Mouse (Mus musculus) mouse embryonic stem cell (cell line): ENCODE results near the gene Adamts7.

Experiments
- in situ Hi-C, 2 experiments: fragments of 300-500 bp; cut with MboI; formaldehyde crosslinking; loops; 1 replicate in 1 of 2; 3 replicates in 1 of 2; pipeline ENCODE4 v1.14.3; 2019 to 2020; ENCODE audit warnings: low sequenced_read_pairs in 2 of 2, low pct_unique_long_range_greater_than_20kb in 1 of 2, mixed read lengths in 1 of 2; ENCODE audit not compliant: unreplicated experiment in 1 of 2

Adamts7 gene

DNA sequence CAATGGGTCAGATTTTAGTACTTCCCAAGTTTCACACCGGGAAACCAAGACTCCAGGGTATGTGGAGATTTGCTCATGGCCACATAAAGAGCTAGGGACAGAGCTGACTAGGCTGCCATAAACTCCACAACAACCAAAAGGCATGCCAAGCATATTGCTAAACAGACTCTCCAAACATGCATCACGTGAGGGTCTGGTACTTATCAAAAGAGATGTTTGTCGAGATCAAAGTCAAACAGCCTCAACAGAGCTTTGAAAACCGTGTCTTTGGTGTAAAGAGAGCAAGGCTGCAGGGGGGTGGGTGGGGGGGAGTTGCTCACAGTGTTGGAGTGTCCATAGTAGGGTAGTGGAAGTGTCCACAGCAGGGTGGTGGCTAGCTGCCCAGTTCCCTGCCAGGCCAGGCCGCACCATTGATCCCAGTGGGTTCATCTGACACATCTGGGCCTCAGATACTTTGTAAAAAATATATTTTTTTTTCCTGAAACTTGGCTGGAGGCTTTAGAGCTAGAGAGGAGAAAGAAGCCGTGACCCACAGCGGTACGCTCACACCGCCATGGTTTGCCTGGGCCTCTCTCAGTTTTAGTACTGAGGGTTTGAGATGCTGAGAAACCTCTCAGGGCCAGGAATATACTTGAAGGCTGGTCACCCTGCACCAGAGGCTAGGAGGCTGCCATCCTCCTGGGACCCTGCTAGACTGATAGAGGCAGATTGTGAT lies 26.7 kb upstream of the Adamts7 start:
- in situ Hi-C loops = no loop called here

DNA sequence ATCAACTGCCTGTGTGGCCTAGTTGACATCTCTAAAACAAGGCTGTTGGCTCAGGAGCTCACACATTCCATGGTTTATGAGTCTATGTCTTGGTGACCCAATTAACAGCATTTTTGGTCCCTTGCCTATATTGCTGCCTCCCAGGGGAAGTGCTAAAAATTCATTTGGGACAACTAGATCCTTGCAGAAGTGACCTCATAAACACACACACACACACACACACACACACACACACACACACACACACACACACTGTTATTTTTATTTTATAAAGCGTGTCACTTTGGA lies 26.2 kb upstream of the Adamts7 start:
- in situ Hi-C loops = no loop called here

DNA sequence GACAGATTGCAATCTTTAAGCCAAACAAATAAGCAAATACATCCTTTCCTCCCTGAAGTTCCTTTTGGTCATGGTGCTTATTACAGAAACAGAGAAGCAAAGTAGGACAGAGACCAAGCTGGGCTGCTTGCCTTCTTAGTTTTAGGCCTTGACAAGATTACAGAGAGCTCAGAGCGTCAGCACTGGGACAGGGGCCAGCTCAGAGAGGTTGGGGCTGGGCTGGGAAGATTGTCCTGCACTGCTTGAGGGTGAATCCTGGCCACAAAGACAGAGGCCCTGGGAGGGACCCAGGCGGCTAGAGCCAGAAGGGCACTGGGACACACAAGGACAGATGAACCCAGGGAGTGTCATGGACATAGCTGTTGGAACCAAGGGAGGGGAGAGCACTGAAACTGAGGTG lies 17.1 kb upstream of the Adamts7 start:
- in situ Hi-C loops = no loop called here

DNA sequence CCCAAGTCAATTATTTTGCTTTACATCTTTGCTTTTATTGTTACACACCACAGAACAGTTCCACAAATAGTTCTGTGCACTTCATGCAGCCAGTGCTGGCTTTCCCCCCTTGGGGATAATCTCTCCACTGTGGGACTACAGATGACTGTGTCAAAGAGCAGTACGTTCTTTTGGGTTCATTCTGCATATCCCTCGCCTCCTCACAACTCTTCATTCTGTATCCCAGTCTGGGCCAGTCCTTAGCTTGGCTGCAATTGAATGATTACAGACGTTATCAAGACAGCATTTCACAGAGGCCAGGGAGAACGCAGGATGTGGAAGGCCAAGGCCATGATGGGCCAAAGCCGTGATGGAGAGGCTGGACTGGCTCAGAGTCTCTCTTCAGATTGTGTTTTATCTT lies 16.0 kb upstream of the Adamts7 start:
- in situ Hi-C loops = no loop called here

DNA sequence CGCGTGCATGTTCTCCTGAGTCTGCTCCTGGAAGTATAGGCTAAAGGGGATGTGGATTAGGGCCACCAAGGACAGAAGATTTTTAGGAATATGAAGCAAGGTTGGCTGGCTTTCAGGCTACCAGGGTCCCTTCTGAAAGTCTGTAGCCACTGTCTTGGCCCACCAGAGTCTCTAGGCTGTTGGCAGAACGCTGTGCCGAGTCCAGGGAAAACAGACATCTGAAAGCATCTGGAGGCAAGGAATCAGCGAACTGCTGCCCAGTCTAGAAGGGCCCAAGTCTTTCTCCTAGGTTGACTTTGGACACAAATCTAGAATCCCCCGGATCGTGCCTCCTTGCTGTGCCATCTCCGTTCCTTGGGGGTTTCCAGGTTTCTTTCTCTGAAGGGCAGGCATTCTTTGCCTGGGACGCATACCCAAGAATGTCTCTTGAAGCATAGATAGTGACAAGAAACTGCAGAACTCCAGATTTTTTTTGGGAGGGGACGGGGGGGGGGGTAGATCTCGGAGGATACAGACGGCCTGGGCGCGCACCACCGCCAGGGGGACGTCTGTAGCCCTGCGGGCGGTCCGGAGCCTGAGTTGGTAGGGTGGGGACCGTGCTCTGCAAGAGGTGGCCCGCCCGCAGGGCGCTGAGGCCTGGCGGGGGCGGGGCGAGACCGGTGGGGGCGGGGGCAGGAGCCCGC lies 485 bp upstream of the Adamts7 start:
- in situ Hi-C loops = no loop called here

DNA sequence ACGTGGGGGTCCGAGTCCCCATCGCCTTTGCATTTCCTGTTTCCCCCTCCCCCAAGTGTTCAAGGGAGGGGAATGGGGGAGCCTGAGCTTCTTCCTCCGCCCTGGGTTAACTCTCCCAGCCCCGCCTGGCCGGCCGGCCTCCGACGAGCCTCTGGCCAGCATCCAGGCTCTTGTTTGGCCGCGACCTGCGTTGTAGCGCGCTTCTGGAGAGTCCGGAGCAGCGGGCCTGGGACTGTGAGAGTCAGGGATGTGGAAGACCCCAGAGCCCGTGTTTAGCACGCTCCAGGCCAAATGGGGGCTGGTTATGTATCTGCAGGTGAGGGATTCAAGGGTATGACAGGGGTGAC lies 853 bp downstream of the Adamts7 start:
- in situ Hi-C loops = no loop called here

DNA sequence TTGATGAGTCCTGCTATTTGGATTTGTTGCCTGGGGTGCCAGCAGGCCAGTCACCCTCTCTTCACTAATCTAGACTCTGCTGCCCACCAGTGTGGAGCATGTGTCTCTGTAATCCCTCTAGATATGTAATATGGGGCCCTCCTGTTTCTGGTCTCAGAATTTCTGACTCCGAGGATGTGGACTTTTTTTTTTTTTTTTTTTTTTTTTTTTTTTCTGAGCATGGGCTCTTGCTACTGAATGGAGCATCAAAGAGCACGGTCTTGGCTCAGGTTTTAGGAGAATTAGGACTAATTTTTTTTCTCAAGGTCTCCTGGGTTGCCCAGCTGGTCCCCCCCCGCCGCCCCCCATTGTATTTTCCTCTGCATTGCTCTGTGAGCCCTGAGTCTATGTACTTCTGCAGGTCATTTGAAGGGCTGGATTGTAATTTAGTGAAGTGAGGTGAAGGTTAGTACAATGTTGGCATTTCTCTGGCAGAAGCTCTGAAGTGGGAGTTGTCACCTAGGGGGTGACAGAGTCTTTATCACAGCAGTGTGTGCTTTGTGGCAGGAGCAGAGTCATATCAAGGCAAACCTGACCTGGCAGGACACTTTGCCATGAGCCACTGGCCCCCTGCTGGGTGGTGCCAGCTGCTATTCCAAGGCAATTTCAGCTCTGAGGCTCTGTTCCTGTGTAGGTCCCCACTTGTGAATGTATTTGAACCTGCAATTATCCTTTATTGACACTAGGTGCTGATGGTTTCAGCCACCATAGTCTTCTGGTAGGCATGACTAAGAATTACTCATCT lies 2.0 kb downstream of the Adamts7 start:
- in situ Hi-C loops = no loop called here

DNA sequence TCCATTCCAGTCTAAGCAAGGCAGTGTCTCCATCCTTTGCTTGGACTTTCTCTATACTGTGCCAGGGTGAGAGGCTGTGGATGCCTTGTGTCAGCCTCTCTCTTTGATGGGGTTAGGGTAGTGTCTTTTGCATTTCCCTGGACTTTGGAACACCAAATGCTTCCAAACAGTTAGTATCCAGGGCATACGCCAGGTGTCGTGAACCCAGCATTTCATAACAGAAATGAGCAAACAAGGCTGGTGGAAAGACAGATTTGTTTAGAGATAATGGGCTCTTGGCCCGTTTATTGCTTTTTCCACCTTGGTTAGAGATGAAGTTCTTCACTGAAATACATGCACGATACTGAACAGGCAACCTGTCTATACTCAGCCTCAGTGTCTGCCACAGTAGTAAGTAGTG lies 2.7 kb downstream of the Adamts7 start:
- in situ Hi-C loops = no loop called here

DNA sequence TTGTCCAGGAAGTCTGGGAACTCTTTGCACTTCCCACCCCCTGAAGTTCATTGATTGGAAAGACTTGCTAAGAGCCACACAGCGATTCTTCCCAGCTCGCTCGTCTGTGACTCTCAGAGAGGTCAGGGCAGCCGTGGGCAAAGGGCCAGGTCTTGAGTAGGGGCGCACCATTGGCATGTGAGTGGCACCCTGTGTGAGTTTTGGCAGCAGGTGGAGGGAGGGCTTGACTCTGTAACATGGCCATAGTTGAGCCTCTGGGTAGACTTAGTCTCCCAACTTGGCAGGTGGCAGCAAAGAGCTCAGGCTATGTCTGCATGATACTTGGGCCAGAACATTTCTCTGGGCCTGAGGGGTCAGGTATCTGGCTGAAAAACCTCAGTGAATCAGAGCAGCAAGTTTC lies 3.7 kb downstream of the Adamts7 start:
- in situ Hi-C loops = no loop called here

DNA sequence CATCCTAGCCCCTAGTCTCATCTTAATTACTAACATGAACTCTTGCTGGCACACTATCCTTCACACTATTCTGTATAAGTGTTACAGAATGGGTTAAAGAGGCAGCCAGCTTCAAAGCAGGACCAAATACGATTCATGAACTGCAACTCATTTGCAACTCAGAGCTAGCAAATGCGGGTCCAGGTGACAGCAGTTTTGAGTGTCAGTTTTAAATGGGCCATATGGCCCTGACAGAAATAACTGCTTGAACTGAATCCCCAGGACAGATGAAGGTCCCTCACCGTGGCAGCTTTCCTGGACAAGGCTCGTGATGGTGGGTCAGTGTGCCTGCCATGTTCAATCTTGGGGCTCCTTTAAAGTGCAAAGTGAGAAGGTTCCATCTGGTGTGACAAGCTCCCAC lies 7.1 kb downstream of the Adamts7 start:
- in situ Hi-C loops = no loop called here

DNA sequence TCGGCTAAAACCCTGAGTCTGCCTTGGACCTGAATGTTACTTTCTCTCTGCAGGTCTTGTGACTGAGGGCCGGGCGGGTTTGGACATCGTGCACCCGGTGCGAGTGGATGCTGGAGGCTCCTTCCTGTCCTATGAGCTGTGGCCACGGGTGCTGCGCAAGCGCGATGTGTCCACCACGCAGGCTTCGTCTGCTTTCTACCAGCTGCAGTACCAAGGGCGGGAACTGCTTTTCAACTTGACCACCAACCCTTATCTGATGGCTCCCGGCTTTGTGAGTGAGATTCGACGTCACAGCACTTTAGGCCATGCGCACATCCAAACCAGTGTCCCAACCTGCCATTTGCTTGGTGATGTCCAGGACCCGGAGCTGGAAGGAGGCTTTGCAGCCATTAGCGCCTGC lies 8.6 kb downstream of the Adamts7 start:
- in situ Hi-C loops = no loop called here

DNA sequence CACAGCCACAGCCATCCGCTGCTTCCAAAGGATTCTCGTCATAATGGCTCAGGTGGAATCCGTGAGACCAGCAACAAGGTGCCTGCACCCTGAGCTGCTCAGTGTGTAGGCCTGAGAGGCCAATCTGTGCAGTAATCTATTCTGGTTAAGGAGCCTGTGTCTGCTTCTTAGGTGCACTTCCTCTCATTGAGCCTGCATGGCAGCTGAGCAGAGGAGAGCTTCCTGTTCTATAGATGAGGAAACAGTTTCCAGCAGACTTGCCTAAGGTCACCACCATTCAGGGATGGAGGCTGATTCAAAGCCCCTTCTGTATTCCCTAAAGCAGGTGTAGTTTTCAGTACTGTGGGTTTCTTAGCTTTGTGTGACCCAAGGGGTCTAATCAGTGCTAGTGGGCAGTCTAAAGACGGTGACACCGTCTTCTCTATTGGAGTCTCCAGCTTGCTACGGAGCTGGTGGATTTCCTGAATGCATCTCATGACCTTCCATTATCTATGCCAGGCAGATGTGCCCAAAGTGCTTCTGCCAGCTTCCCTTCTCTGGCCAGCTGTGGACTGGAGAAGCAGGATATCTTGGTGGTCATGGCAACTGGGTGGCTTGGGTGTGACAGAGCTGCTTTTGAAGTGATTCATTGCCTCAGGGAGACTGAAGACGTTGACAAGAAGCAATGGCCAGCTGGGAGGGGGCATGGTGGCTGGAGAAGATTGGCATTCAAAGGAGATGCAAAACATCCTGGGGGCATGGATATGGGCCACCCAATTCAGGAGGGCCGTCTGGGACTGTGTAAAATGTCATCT lies 9.9 kb downstream of the Adamts7 start:
- in situ Hi-C loops = no loop called here

DNA sequence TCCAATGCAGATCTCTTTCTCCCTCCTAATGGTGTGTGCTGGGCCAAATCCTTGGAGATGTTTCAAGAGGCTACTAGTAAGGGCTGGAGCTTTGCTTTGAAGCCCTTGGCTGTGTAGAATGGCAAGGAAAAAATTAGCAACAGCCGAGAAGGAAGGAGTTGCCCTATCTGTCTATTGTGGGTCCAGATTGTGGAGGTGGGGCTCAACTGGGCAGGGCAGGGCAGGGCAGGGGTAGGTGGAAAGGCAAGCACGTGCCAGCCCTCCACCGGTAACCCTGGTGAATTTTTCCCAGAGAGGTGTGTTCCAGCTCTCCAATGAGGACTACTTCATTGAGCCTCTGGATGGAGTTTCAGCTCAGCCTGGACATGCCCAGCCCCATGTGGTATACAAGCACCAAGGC lies 10.5 kb downstream of the Adamts7 start:
- in situ Hi-C loops = no loop called here

DNA sequence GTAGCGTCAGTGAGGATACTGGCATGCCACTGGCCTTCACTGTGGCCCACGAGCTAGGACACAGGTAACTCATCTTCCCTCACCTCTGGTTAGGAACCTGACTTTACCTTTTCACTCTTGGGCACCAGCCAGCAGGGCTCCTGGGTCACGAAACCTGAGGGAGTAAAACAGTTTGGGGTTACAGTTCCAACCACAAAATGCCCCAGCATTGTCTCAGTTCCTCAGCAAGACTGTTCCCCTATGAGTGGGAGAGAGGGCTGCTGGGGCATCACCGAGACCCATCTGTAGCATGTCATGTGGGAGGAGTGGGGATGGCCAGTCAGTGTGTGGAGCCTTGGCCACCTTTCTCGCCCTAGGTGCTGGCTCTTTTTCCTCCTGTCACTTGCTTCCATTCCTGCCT lies 16.5 kb downstream of the Adamts7 start:
- in situ Hi-C loops = no loop called here

DNA sequence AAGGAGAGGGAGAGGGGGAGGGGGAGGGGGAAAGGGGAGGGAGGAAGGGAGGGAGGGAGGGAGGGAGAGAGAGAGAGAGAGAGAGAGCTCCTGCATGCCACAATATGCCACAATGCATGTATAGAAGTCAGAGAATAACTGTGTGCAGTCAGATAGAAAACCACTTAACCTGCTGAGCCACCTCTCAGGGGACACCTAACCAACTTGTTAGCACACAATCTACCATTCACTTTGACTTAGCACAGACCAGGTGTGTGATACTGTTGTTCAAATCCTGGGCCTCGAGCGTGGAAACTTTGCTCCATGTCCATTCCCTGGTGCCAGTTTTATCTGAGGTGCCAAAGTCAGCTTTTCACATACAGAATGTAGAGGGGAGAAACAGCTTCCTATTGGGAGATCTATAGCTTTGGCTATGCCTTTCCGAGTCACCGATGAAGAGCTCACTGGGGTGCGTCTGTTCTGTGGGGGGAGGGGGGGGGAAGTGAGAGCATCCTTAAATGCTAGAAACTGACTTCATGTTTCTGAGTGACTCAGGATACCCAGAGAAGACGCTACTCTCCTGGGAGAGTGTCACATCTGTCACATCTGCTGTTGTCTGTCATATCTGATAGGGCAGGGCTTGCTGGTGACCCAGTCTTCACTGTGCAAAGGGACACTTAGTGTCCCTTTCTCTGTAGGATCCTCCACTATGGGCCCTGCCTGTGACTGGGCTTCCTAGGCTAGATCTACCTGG lies 19.0 kb downstream of the Adamts7 start:
- in situ Hi-C loops = no loop called here

DNA sequence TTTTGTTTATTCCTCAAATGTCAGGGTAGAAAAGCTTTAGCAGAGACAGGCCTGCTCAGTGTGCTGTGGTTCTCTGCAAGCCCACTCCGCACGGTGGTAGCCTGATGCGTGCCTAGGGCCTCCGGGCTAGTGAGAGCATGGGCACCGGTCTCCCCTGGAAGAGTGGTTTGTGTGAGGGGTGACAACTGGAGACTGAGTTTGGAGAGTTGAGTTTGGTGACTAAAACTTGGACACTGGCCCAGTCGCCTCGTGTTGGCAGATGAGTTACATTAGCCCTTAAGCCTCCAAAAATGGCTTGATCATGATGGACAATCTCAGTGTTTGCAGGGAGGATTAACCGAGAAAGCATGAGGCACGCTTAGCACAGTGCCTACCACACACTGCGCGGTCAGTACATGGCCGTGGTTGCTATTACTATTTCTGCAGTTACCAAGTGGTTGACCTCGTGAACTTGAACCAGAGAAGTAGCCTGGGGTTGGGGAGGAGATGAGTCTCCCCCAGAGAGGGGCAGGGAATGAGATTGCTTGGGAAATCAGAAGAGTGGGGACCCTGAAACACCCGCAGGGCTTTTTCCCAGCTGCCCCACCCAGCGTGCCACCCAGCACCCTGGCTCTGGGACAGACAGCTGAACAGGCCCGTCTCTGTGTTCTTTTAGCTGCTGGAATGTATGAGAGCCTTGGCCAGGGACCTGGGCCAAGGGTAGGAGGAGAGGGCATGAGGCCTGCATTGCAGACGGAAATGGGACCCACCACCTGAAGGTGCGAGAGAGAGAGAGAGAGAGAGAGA lies 20.0 kb downstream of the Adamts7 start:
- in situ Hi-C loops = no loop called here

DNA sequence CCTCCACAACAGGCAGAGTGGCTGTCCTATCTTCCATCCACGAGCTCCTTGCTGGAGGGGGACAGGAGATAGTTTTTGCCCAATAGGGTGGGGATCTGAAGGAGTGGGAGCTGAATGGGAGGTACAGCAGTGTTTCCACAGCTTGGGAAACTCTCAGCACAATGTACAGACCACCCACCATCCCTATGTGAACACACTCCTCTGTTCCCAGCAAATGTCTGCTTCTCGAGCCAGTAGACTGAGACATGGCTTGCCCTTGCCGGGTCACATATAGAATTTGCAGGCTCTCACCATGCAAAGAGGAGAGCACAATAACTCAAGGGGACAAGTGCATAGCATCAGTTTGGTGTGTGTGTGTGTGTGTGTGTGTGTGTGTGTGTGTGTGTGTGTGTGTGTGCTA lies 20.7 kb downstream of the Adamts7 start:
- in situ Hi-C loops = no loop called here

DNA sequence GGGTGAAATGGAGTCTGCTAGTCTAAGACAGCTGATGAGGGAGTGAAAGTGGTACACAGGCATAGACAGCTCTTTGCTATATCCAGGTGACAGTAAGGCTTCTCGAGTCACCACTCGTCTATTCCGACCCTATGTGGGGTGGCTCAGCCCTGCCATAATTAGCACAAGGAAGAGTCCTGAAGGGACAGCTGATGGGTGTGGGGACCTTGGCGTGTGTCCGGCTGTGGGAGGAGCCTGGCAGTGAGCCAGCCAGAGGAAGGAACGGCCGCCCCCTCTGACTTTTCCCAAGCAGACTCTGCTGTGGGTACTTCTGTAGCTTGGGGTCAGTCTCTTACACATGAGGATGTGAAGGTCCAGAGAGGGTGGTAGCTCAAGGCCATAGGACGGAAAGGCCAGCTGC lies 21.2 kb downstream of the Adamts7 start:
- in situ Hi-C loops = no loop called here
